Mouse (Mus musculus) liver, adult 2 months (tissue): ENCODE data around the gene Aff4. TPM values are rescaled to one million over a fixed set of nuclear protein-coding genes. Genes with fewer than 3 reads are reported as not detected.

Source experiments
- DNase-seq: peaks from one replicate; pipeline ENCODE4 v3.0.0-alpha.2; 2011; ENCODE audit warnings: low read depth, low spot score; ENCODE audit errors: extremely low read depth
- H3K27ac ChIP-seq: fragments of 200-500 bp; replicated peaks from 2 replicates; pipeline ENCODE4 v1.5.1; 2012; ENCODE audit warnings: low read depth, mild to moderate bottlenecking, control low read depth, inconsistent platforms, low read length; ENCODE audit not compliant: insufficient read depth
- H3K27me3 ChIP-seq: fragments of 200-500 bp; 2 replicates; pipeline ENCODE4 v1.6.1; 2012; ENCODE audit warnings: mild to moderate bottlenecking, moderate library complexity, low read length, inconsistent platforms; ENCODE audit not compliant: control insufficient read depth, insufficient read depth
- H3K36me3 ChIP-seq: fragments of 200-500 bp; 2 replicates; pipeline ENCODE4 v1.6.1; 2012; ENCODE audit warnings: low read length, inconsistent platforms; ENCODE audit not compliant: control insufficient read depth, insufficient read depth
- H3K4me1 ChIP-seq: fragments of 200-500 bp; 2 replicates; pipeline ENCODE4 v1.6.1; 2011; ENCODE audit warnings: low read length; ENCODE audit not compliant: control insufficient read depth, insufficient read depth
- H3K4me3 ChIP-seq: fragments of 200-500 bp; 2 replicates; pipeline ENCODE4 v1.5.1; 2011; ENCODE audit warnings: low read depth, mild to moderate bottlenecking, control low read depth, low read length, moderate library complexity; ENCODE audit not compliant: insufficient read depth
- H3K79me2 ChIP-seq: fragments of 200-500 bp; 2 replicates; pipeline ENCODE4 v1.6.1; 2012; ENCODE audit warnings: inconsistent platforms, mild to moderate bottlenecking, low read length, moderate library complexity; ENCODE audit not compliant: control insufficient read depth, insufficient read depth
- H3K9ac ChIP-seq: fragments of 200-500 bp; 2 replicates; pipeline ENCODE4 v1.6.1; 2012; ENCODE audit warnings: low read depth, mild to moderate bottlenecking, control low read depth, inconsistent platforms, low read length
- CTCF ChIP-seq: fragments of 200-500 bp; IDR thresholded peaks from 2 replicates; pipeline ENCODE4 v1.5.1; 2011; ENCODE audit warnings: low read depth, low read length, control low read depth
- POLR2A ChIP-seq: fragments of 200-500 bp; IDR thresholded peaks from 2 replicates; pipeline ENCODE4 v1.6.1; 2011; ENCODE audit warnings: low read length, control low read depth; ENCODE audit not compliant: insufficient read depth; ENCODE audit errors: extremely low read depth
- WGBS: fragments of 180-500 bp; shearing (Covaris S2); methylation state at CpG from one replicate; pipeline ENCODE4 v1.1.7; 2018; 5-methylcytosine and 5-hydroxymethylcytosine counted together
- polyA plus RNA-seq: library from polyadenylated mRNA; depleted of rRNA; stranded (reverse); fragments of >200 nt; gene quantifications from 2 replicates; pipeline ENCODE4 v1.2.3, GENCODE M21; 2012
- total RNA-seq: library from RNA; depleted of rRNA; stranded (reverse); fragments of >200 nt; gene quantifications from 2 replicates; pipeline ENCODE4 v1.2.3, GENCODE M21; 2014

The Aff4 gene
- total and polyA plus RNA-seq, 2 experiments: 7.3 to 32.1 TPM

DNA sequence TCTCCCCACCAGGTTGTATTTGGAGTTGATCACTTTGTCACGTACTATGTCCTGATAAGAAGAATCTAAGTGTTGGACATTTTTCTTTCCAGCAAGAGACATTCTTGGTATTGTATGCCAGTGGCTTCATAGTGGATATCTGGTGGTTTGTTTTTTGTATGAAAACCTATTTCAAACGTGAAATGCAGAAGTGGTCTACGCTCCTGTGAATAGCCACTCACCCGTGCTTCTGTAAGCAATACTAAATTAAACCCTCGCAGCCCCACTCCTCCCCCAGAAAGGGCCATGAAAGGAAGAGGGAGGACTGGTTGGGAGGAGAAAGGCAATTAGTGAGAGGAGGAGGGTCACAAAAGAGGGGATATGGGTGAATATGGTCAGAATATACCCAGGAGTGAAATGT, 7.9 kb upstream of the Aff4 start:
- H3K36me3 ChIP-seq: no peaks in the 10 kb centered on the region
- WGBS: 73% methylated on average over 5 of the region's 5 CpGs
- no peak overlapping the region for H3K9ac ChIP-seq
- H3K27me3 ChIP-seq: no peaks in the 10 kb centered on the region
- no peaks in the 10 kb centered on the region for H3K4me1 ChIP-seq
- no peak for TF ChIP-seq CTCF
- no peak for TF ChIP-seq POLR2A
- no peak overlapping the region for H3K4me3 ChIP-seq
- H3K27ac ChIP-seq: no peak overlapping the region
- no peak for DNase-seq
- H3K79me2 ChIP-seq: no peaks in the 10 kb centered on the region

GRCm38 (mm10) chr11:53345328-53345727, 5.3 kb upstream of the Aff4 start:
- WGBS: 69% methylated on average over 5 of the region's 5 CpGs
- H3K79me2 ChIP-seq: no peaks in the 10 kb centered on the region
- no peak overlapping the region for H3K27ac ChIP-seq
- no peaks in the 10 kb centered on the region for H3K27me3 ChIP-seq
- H3K4me1 ChIP-seq: no peaks in the 10 kb centered on the region
- no peak overlapping the region for H3K9ac ChIP-seq
- no peaks in the 10 kb centered on the region for H3K36me3 ChIP-seq
- DNase-seq: no peak
- no peak overlapping the region for H3K4me3 ChIP-seq
- no peak for TF ChIP-seq CTCF
- no peak for TF ChIP-seq POLR2A

DNA sequence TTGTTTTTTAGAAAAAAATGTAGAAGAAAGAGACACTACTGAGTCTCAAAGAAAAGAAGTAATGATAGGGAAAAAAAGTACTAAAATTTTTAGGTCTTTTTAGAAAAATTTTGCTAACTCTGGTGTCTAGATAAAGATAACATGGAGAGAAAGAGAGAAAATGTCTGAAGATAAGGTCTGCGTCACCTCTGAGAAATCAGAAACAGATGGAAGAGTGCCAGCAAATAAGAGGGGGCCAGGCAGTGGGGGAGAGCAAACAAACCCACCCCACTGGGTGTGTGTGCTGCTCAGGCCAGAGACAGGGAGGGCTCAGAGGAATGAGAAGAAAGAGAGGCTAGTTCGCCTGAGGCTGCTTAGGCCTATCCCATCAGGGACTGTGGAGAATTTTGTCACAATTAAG, 4.9 kb upstream of the Aff4 start:
- 89% methylated on average over 2 of the region's 2 CpGs for WGBS
- H3K9ac ChIP-seq: no peak overlapping the region
- TF ChIP-seq CTCF (no peak), POLR2A (no peak)
- no peaks in the 10 kb centered on the region for H3K36me3 ChIP-seq
- DNase-seq: no peak
- H3K27ac ChIP-seq: no peak overlapping the region
- H3K4me1 ChIP-seq: no peaks in the 10 kb centered on the region
- no peak overlapping the region for H3K4me3 ChIP-seq
- H3K27me3 ChIP-seq: no peaks in the 10 kb centered on the region
- no peaks in the 10 kb centered on the region for H3K79me2 ChIP-seq

DNA sequence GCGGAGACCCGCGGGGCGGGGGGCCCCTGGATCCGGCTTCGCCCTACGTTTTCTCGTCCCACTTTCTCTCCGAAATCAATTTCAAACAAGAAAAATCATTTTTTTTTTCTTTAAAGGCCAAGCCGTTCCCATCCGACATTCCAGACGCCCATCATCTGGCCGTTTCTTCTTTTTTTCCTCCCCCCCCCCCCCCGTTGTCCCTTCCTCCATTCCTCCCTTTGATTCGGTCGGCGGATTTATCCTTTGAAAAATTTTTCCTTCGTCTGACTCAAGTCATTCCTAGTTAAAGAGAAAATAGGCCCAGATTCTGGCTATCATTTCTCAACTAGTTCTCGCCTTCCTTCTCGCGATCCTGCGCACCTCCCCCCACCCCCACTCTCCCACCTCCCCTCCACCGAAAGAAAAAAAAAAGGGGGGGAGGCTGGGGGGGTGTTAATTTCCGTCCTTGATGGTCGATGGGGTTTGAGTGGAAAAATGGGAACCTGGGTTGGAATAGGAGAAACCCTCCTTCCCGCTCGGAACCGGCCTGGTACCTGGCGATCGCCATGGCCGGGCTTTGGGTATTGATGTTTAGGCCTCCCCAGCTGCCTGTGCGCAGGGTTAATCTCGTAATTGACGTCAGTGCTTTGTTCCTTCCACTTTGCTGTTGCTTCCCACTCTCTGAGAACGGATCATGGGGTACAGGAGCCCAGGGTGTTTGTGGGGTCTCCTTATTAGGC, 750 bp downstream of the Aff4 start:
- DNase-seq: peak; percentile 64
- no peak for TF ChIP-seq POLR2A
- TF ChIP-seq CTCF: no peak
- Histone ChIP-seq H3K4me1 (0 out of 2 replicates have a peak, but pooled peaks cover 1% of the 10 kb centered on the region), H3K4me3 (peak overlapping the region; percentile 83), H3K9ac (peak overlapping the region; percentile 90), H3K27me3 (no peaks in the 10 kb centered on the region), H3K36me3 (peaks cover 2% of the 10 kb centered on the region; the same call in 1 of the 2 replicates), H3K79me2 (peaks cover 14% of the 10 kb centered on the region; the same call in 1 of the 2 replicates), H3K27ac (peak overlapping the region; percentile 84)
- under 1% methylated on average over 35 of the region's 35 CpGs for WGBS

DNA sequence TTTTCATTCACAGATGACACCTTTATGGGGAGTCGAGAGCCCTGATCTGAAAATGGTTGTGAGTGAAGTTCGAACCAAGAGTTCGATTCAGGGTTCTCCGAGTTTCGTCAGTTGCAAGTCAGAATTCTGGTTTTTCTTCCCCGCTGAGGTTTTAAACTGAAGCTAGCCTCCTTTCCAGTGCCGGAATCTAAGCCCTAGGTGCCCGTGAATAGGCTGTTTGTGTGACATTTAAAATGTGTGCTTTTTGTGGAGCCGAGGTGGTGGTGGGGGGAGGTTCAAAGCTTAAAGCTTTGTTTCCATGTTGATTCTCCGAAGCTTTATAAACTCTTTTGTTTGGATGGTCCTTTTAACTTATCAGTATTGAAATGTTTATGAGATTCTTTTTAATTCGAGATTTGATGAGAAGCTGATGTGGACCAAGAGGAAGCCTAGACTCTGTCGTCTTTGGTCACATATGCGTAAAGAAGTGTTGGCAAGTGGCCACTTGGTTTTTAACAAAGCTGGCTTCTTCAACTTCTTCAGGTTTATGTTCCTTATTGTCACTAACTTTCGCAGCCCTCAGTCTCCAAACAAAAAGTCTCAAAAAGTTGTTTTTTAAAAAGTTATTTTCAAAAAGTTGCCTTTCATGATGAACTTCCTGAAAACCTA, 1.4 kb downstream of the Aff4 start:
- DNase-seq: peak; percentile 39
- H3K9ac ChIP-seq: peak overlapping the region; percentile 90
- H3K4me3 ChIP-seq: peak overlapping the region; percentile 83
- peak overlapping the region; percentile 84 for H3K27ac ChIP-seq
- 3% methylated on average over 14 of the region's 14 CpGs for WGBS
- peaks cover 2% of the 10 kb centered on the region; the same call in 1 of the 2 replicates for H3K4me1 ChIP-seq
- TF ChIP-seq CTCF (no peak), POLR2A (no peak)
- peaks cover 2% of the 10 kb centered on the region; the same call in 1 of the 2 replicates for H3K36me3 ChIP-seq
- peaks cover 17% of the 10 kb centered on the region; the same call in 1 of the 2 replicates for H3K79me2 ChIP-seq
- H3K27me3 ChIP-seq: no peaks in the 10 kb centered on the region
